8 mouse cellular contexts compared by ENCODE assay signal in the genomic region with DNA sequence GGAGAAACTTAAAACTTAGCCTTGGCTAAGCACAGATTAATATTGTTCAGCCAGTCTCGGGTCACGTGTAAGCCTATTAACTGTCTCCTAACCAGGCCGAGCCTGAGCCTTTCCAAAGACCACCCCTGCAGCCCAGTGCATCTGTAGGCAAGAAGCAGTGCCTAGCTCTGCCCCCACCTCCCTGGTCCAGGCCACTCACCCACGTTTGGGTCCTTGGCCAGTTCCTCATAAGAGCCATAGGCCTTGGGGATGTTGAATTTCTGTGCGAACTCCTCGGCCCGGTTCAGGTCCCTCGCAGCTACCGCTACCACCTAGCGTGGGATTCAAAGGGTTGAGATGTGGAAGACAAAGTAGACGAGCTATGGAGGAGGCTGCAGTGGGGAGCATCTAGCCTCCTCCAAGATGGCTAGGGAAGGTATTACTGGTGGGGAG. TPM values are rescaled to one million over a fixed set of nuclear protein-coding genes. Genes with fewer than 3 reads are reported as not detected.
DNase-seq lines count a peak whose midpoint lies in the region; ATAC-seq and TF ChIP-seq lines count a peak whose summit lies in the region.

No protein-coding gene starts in this region.

- H3K9ac ChIP-seq in ES-E14 (ENCODE audit: insufficient read depth, low read depth, low read length, poor library complexity, severe bottlenecking), result peak overlapping the region; percentile 77
- H3K9ac ChIP-seq in hindbrain, embryonic 12.5 days, result peak overlapping the region; percentile 58
- peak overlapping the region; percentile 63; the same call in 1 of the 2 replicates for H3K9ac ChIP-seq in midbrain, embryonic 12.5 days (replicated peaks)

- peaks cover 6 to 14% of the 10 kb centered on the region in 2 experiments; a peak in 3 of 4 replicates for H3K4me1 ChIP-seq in ES-E14 (ENCODE audit: control insufficient read depth in 2 of 2, insufficient read depth in 2 of 2, low read length in 2 of 2, poor library complexity in 1 of 2)
- H3K4me1 ChIP-seq in hindbrain, embryonic 12.5 days, result peaks cover 21% of the 10 kb centered on the region
- H3K4me1 ChIP-seq in midbrain, embryonic 12.5 days, result peaks cover 13% of the 10 kb centered on the region; the same call in 1 of the 2 replicates

- H3K27me3 ChIP-seq in hindbrain, embryonic 12.5 days, result no peaks in the 10 kb centered on the region
- H3K27me3 ChIP-seq in midbrain, embryonic 12.5 days, result no peaks in the 10 kb centered on the region

- no peak overlapping the region for H3K27ac ChIP-seq in ES-E14 (ENCODE audit: insufficient read depth, low read depth, low read length, poor library complexity, severe bottlenecking)
- H3K27ac ChIP-seq in hindbrain, embryonic 12.5 days, result peak overlapping the region; percentile 45
- H3K27ac ChIP-seq in midbrain, embryonic 12.5 days (replicated peaks), result peak overlapping the region; percentile 62

- 27% methylated on average over 11 of the region's 11 CpGs for WGBS in hindbrain, embryonic 12.5 days
- 9% methylated on average over 11 of the region's 11 CpGs for WGBS in midbrain, embryonic 12.5 days

- H3K36me3 ChIP-seq in ES-E14 (ENCODE audit: control insufficient read depth, insufficient read depth, low read length, poor library complexity, severe bottlenecking), result peaks cover 9% of the 10 kb centered on the region; the same call in 1 of the 2 replicates
- peaks cover 5% of the 10 kb centered on the region for H3K36me3 ChIP-seq in hindbrain, embryonic 12.5 days
- H3K36me3 ChIP-seq in midbrain, embryonic 12.5 days, result peaks cover 3% of the 10 kb centered on the region; the same call in 1 of the 2 replicates

- DNase-seq in adrenal gland, postnatal 14 days, result peak; percentile 37
- DNase-seq in adrenal gland, postnatal 36 days, result no peak
- no peak for DNase-seq in ES-E14 (ENCODE audit: low read depth, low spot score)
- no peak for DNase-seq in thymus, postnatal 14 days
- DNase-seq in thymus, postnatal 36 days, result no peak
- no peak for DNase-seq in left cerebral cortex, adult 8-10 months (ENCODE audit: low spot score in 2 of 2)

- ATAC-seq in hindbrain, embryonic 12.5 days (ENCODE audit: low FRiP score), result peak; percentile 62
- peak; percentile 56; the same call in 1 of the 2 replicates for ATAC-seq in midbrain, embryonic 12.5 days (ENCODE audit: low FRiP score, low read depth)

- H3K4me2 ChIP-seq in hindbrain, embryonic 12.5 days (replicated peaks), result peak overlapping the region; percentile 68
- peak overlapping the region; percentile 66 for H3K4me2 ChIP-seq in midbrain, embryonic 12.5 days (replicated peaks)

- in situ Hi-C loops in ES-E14 (cut with MboI; ENCODE audit: low sequenced_read_pairs in 2 of 2, unreplicated experiment in 2 of 2), result no loop called here

- H3K4me3 ChIP-seq in ES-E14 (ENCODE audit: insufficient read depth in 1 of 2, low read depth in 1 of 2, low read length in 2 of 2, poor library complexity in 1 of 2, severe bottlenecking in 1 of 2), result peak overlapping the region; percentile 85 to 97
- peak overlapping the region; percentile 40 for H3K4me3 ChIP-seq in hindbrain, embryonic 12.5 days
- H3K4me3 ChIP-seq in midbrain, embryonic 12.5 days, result peak overlapping the region; percentile 48

- no peaks in the 10 kb centered on the region for H3K9me3 ChIP-seq in ES-E14 (ENCODE audit: control insufficient read depth, insufficient read depth, low read depth, low read length)
- H3K9me3 ChIP-seq in hindbrain, embryonic 12.5 days (replicated peaks), result no peaks in the 10 kb centered on the region
- no peaks in the 10 kb centered on the region for H3K9me3 ChIP-seq in midbrain, embryonic 12.5 days

TF ChIP-seq in ES-E14, 5 proteins besides CTCF, POLR2A, EP300 and RAD21:
- no peak for TF ChIP-seq CHD2 (IDR thresholded peaks at IDR 0.05; ENCODE audit: low read depth, low read length)
- no peak for TF ChIP-seq HCFC1 (IDR thresholded peaks at IDR 0.05; ENCODE audit: borderline replicate concordance, insufficient read depth, low read length)
- TF ChIP-seq ZNF384 (IDR thresholded peaks at IDR 0.05; ENCODE audit: low read depth, low read length), result no peak
- TF ChIP-seq ZC3H11A (IDR thresholded peaks at IDR 0.05; ENCODE audit: borderline replicate concordance, low read depth, low read length), result no peak
- no peak for TF ChIP-seq MAFK (IDR thresholded peaks at IDR 0.05; ENCODE audit: insufficient read depth, low read depth, low read length)

RNA-seq across cellular contexts. Expression of a gene that starts 0.7 kb away (rescaled TPM):
- 46.8 and 54.1 TPM in 2 replicates for total RNA-seq in adrenal gland, postnatal 14 days (2021)
- total RNA-seq in adrenal gland, postnatal 36 days (2021), result 10 to 100 TPM; 57.8 to 75.6 TPM
- 3.6 and 5.3 TPM in 2 replicates for total RNA-seq in ES-E14 (2012; rRNA removed)
- polyA plus RNA-seq in hindbrain, embryonic 12.5 days (2016; fragmentation: Nextera tagmentation; extraction: Ambion mirVana), result 3.4 and 3.5 TPM in 2 replicates
- 3.2 and 3.6 TPM in 2 replicates for polyA plus RNA-seq in midbrain, embryonic 12.5 days (2016; fragmentation: Nextera tagmentation; extraction: Ambion mirVana)
- 1 to 10 TPM; 5.9 to 7.0 (median 6.3) TPM for total RNA-seq in left cerebral cortex, adult 8-10 months (2022)

RNA-seq across cellular contexts. Expression of a gene that starts 1.3 kb away (rescaled TPM):
- total RNA-seq in adrenal gland, postnatal 14 days (2021), result 24.6 and 31.2 TPM in 2 replicates
- total RNA-seq in adrenal gland, postnatal 36 days (2021), result 10 to 100 TPM; 39.2 to 52.3 TPM
- 0.71 TPM in 1 of 2 replicates, not detected in the other for total RNA-seq in ES-E14 (2012; rRNA removed)
- polyA plus RNA-seq in hindbrain, embryonic 12.5 days (2016; fragmentation: Nextera tagmentation; extraction: Ambion mirVana), result not detected in 2 replicates
- polyA plus RNA-seq in midbrain, embryonic 12.5 days (2016; fragmentation: Nextera tagmentation; extraction: Ambion mirVana), result not detected in 2 replicates
- total RNA-seq in left cerebral cortex, adult 8-10 months (2022), result 1 to 10 TPM in 3 of 4 experiments, not detected in 1; 1.9 to 3.2 (median 2.9) TPM

RNA-seq across cellular contexts. Expression of a gene that starts 6.2 kb away (rescaled TPM):
- total RNA-seq in adrenal gland, postnatal 14 days (2021), result 0.49 and 1.1 TPM in 2 replicates
- total RNA-seq in adrenal gland, postnatal 36 days (2021), result 1 to 10 TPM in 1 of 2 experiments, under 1 TPM in 1; 0.86 to 2.1 TPM
- total RNA-seq in ES-E14 (2012; rRNA removed), result 2.6 TPM in 2 replicates
- polyA plus RNA-seq in hindbrain, embryonic 12.5 days (2016; fragmentation: Nextera tagmentation; extraction: Ambion mirVana), result 0.13 and 0.54 TPM in 2 replicates
- 0.22 TPM in 2 replicates for polyA plus RNA-seq in midbrain, embryonic 12.5 days (2016; fragmentation: Nextera tagmentation; extraction: Ambion mirVana)
- not detected for total RNA-seq in left cerebral cortex, adult 8-10 months (2022)

RNA-seq across cellular contexts. Expression of a gene that starts 21.2 kb away (rescaled TPM):
- 54.4 and 60.0 TPM in 2 replicates for total RNA-seq in adrenal gland, postnatal 14 days (2021)
- total RNA-seq in adrenal gland, postnatal 36 days (2021), result 10 to 100 TPM; 60.1 to 64.5 TPM
- total RNA-seq in ES-E14 (2012; rRNA removed), result 388 and 591 TPM in 2 replicates
- 231 and 244 TPM in 2 replicates for polyA plus RNA-seq in hindbrain, embryonic 12.5 days (2016; fragmentation: Nextera tagmentation; extraction: Ambion mirVana)
- polyA plus RNA-seq in midbrain, embryonic 12.5 days (2016; fragmentation: Nextera tagmentation; extraction: Ambion mirVana), result 241 and 250 TPM in 2 replicates
- total RNA-seq in left cerebral cortex, adult 8-10 months (2022), result 10 to 100 TPM; 57.8 to 78.7 (median 67.0) TPM

RNA-seq across cellular contexts. Expression of a gene that starts 22.3 kb away (rescaled TPM):
- 199 and 204 TPM in 2 replicates for total RNA-seq in adrenal gland, postnatal 14 days (2021)
- total RNA-seq in adrenal gland, postnatal 36 days (2021), result 100 to 1,000 TPM; 263 to 267 TPM
- 131 and 178 TPM in 2 replicates for total RNA-seq in ES-E14 (2012; rRNA removed)
- polyA plus RNA-seq in hindbrain, embryonic 12.5 days (2016; fragmentation: Nextera tagmentation; extraction: Ambion mirVana), result 144 and 147 TPM in 2 replicates
- polyA plus RNA-seq in midbrain, embryonic 12.5 days (2016; fragmentation: Nextera tagmentation; extraction: Ambion mirVana), result 102 and 106 TPM in 2 replicates
- 100 to 1,000 TPM in 3 of 4 experiments, 10 to 100 TPM in 1; 97.8 to 121 (median 110) TPM for total RNA-seq in left cerebral cortex, adult 8-10 months (2022)

Comparison
In these comparisons a context has a peak if more than half of its experiments do, and no peak if none do; other contexts are left out.
1. H3K4me3 ChIP-seq: peak in every context shown above with its lines; median percentile 91 in ES-E14; 48 in midbrain, embryonic 12.5 days; 40 in hindbrain, embryonic 12.5 days.